Mouse (Mus musculus) left cerebral cortex, postnatal 4 days (tissue): Measurements from ENCODE around the gene Gtf3c5. TPM values are rescaled to one million over a fixed set of nuclear protein-coding genes. Genes with fewer than 3 reads are reported as not detected.

Source experiments
- DNase-seq: peaks from one replicate; pipeline ENCODE4 v3.0.0-alpha.2; 2022
- intact Hi-C: fragments of 180-260 bp; cut with DNase I; formaldehyde crosslinking; loops from one replicate; pipeline ENCODE4 v1.15.1; 2025
- microRNA-seq: library from miRNA; unstranded; fragments of <30 nt; microRNA quantifications from one replicate; pipeline ENCODE4 v1.2.0, GENCODE M21; 2022
- total RNA-seq, 2 experiments: library from RNA; stranded (reverse); gene quantifications; 2 replicates each; pipeline ENCODE4 v1.2.3; 2021

Gtf3c5 gene
- total RNA-seq, 2 experiments from 2014 or later = 26.6 to 27.8 TPM

DNA sequence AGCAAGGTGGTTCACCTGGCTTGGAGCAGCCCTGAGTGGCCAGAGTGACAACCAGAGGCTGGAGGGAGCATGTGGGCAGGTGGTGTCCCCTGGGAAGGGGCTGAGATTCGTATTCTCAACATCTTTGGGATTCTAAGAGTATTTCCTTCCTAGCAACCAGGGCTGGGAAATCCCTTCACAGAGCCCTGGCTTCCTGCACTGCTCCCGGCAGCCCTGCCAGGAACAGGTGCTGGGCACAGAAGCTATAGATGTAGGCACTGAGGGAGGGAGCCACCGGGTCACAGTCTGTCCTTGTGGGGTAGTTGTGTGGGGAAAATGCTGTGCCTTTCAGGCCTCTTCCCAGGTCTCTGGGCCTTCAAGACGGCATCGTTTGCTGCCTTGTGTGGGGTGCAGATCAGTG lies 63.0 kb downstream of the Gtf3c5 start:
- no peak for DNase-seq
- intact Hi-C loops = no loop called here

DNA sequence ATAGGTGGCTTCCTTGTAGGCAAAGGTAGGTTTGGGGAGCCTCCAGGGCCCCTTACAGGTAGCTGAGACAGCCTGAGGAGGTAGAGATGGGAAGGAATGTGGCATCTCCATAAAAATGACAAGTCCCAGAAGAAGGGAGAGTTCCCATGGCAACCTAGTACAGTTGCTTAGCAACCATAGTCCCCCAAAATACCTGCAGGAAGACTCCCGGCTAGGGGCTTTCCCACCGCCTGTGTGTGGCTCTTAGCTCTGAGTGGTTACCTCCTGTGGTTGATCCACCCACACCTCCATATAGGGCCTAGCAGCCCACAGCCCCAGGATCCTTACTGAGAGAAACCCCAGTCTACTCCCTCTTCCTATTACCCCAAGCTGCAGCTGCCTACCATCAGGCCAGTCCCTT lies 65.3 kb downstream of the Gtf3c5 start:
- DNase-seq = no peak
- intact Hi-C loops = no loop called here

DNA sequence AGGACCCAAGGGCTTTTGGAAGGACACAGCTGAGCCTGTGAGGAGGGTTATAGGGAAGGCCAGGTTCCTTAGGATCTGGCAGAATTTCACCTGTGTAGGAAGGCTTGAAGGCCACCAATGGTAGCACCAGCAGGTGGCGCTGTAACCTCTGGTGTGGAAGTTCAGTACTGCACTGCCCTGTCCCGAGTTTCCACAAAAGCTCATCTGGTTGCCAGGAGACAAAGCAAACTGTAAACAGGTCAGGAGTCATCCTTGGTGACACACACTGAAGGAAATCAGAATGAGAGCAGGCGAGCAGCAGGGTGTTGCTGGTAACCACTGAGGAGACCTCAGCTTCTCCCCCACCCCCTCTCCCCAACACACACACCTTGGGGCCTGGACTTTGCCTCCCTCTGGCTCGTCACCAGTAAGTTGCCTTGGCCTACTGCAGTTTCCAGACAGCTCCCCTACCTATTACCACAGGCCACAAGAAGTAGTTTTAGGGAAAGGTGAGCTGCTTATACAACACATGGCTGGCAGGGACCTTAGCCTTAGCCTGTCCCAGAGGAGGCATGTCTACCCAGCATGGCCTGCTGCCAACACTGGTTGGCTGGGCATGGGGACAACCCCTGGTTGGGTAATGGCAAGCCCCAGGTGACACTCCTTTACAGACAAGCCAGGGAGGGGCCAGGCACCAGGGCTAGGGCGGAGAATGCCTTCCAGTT lies 66.2 kb downstream of the Gtf3c5 start:
- intact Hi-C loops = no loop called here
- peak; percentile 74 for DNase-seq

Small RNA genes lying within 50 kb of the gene (microRNA-seq; reads per million reads assigned to microRNA genes)
- gene Gm22824 = not detected

Other genes starting within 250 kb of the Gtf3c5 start
- gene Ppp1r26, start 137.0 kb downstream of the Gtf3c5 start, total RNA-seq = 10 to 100 TPM; 35.8 to 36.2 TPM
- gene 1700007K13Rik, start 117.4 kb downstream of the Gtf3c5 start, total RNA-seq = 1 to 10 TPM; 2.1 to 2.6 TPM
- 10 to 100 TPM; 38.5 to 39.2 TPM for gene Mrps2, start 115.7 kb downstream of the Gtf3c5 start, total RNA-seq
- gene Gbgt1, start 86.9 kb downstream of the Gtf3c5 start, total RNA-seq = 1 to 10 TPM; 2.5 to 2.6 TPM
- gene Gm10134, start 77.7 kb downstream of the Gtf3c5 start, total RNA-seq = not detected
- gene Ralgds, start 70.6 kb downstream of the Gtf3c5 start, total RNA-seq = 100 to 1,000 TPM; 164 to 176 TPM
- not detected for gene Cel, start 20.3 kb downstream of the Gtf3c5 start, total RNA-seq
- not detected for gene Gfi1b, start 38.2 kb upstream of the Gtf3c5 start, total RNA-seq
- gene Tsc1, start 57.5 kb upstream of the Gtf3c5 start, total RNA-seq = 10 to 100 TPM; 56.9 to 58.6 TPM
- gene Spaca9, start 116.0 kb upstream of the Gtf3c5 start, total RNA-seq = not detected
- gene Ak8, start 116.4 kb upstream of the Gtf3c5 start, total RNA-seq = 1 to 10 TPM; 1.7 to 1.8 TPM